Mouse (Mus musculus) MEL (cell line): ENCODE measurements around the gene Catsperz. TPM values are rescaled to one million over a fixed set of nuclear protein-coding genes. Genes with fewer than 3 reads are reported as not detected.
A peak's percentile ranks its signal among the peaks of the same experiment; 100 is the strongest.

Experiments
- DNase-seq: peaks from one replicate; pipeline ENCODE4 v3.0.0; 2011; ENCODE audit warnings: low read depth, low spot score
- H3K27ac ChIP-seq: 2 replicates; pipeline ENCODE4 v1.5.1; 2012; ENCODE audit warnings: low read depth, mild to moderate bottlenecking, control low read depth, low read length, moderate library complexity; ENCODE audit not compliant: control insufficient read depth
- H3K27me3 ChIP-seq, 2 experiments: fragments of 150-350 bp in 1 of 2; sonication (generic) in 1 of 2; 2 replicates each; pipeline ENCODE4 v1.6.1; 2012; ENCODE audit warnings: low read length in 2 of 2, mild to moderate bottlenecking in 2 of 2, improper control_type of control experiment in 1 of 2, moderate library complexity in 1 of 2; ENCODE audit not compliant: insufficient read depth in 2 of 2, control insufficient read depth in 1 of 2
- H3K36me3 ChIP-seq, 2 experiments: 2 replicates each; pipeline ENCODE4 v1.6.1; 2012 to 2014; ENCODE audit warnings: low read length in 2 of 2, improper control_type of control experiment in 1 of 2, inconsistent platforms in 1 of 2, mild to moderate bottlenecking in 1 of 2; ENCODE audit not compliant: insufficient read depth in 2 of 2, control insufficient read depth in 1 of 2
- H3K4me1 ChIP-seq, 2 experiments: fragments of 150-350 bp in 1 of 2; sonication (generic) in 1 of 2; 2 replicates each; pipeline ENCODE4 v1.6.1; 2012; ENCODE audit warnings: low read length in 2 of 2, improper control_type of control experiment in 1 of 2, mild to moderate bottlenecking in 1 of 2; ENCODE audit not compliant: insufficient read depth in 2 of 2, control insufficient read depth in 1 of 2
- H3K4me3 ChIP-seq, 2 experiments: fragments of 150-350 bp in 1 of 2; sonication (generic) in 1 of 2; 2 replicates each; pipeline ENCODE4 v1.5.1; 2012; ENCODE audit warnings: low read depth in 2 of 2, low read length in 2 of 2, mild to moderate bottlenecking in 2 of 2, moderate library complexity in 2 of 2, control low read depth in 1 of 2, improper control_type of control experiment in 1 of 2; ENCODE audit not compliant: control insufficient read depth in 1 of 2, insufficient read depth in 1 of 2
- H3K79me2 ChIP-seq: 2 replicates; pipeline ENCODE4 v1.6.1; 2012; ENCODE audit warnings: mild to moderate bottlenecking, low read length, moderate library complexity; ENCODE audit not compliant: control insufficient read depth, poor library complexity, insufficient read depth
- H3K9ac ChIP-seq: 2 replicates; pipeline ENCODE4 v1.6.1; 2012; ENCODE audit warnings: low read depth, mild to moderate bottlenecking, control low read depth, low read length, moderate library complexity; ENCODE audit not compliant: control insufficient read depth, poor library complexity, severe bottlenecking
- H3K9me3 ChIP-seq: fragments of 150-350 bp; sonication (generic); replicated peaks from 2 replicates; pipeline ENCODE4 v1.6.1; 2012; ENCODE audit warnings: mild to moderate bottlenecking, low read length, improper control_type of control experiment, moderate library complexity; ENCODE audit not compliant: insufficient read depth
- CHD2 ChIP-seq: IDR thresholded peaks from 2 replicates; pipeline ENCODE4 v1.6.1; 2011; ENCODE audit warnings: low read length, improper control_type of control experiment
- ELF1 ChIP-seq: IDR thresholded peaks from 2 replicates; pipeline ENCODE4 v1.6.1; 2014; ENCODE audit warnings: low read depth, mild to moderate bottlenecking, inconsistent platforms, low read length, improper control_type of control experiment, moderate library complexity
- ETS1 ChIP-seq: IDR thresholded peaks from 2 replicates; pipeline ENCODE4 v1.6.1; 2012; ENCODE audit warnings: low read depth, mild to moderate bottlenecking, inconsistent platforms, low read length, improper control_type of control experiment, moderate library complexity
- MAFK ChIP-seq: IDR thresholded peaks from 2 replicates; pipeline ENCODE4 v1.6.1; 2011; ENCODE audit warnings: low read depth, mild to moderate bottlenecking, low read length, improper control_type of control experiment, borderline replicate concordance
- MXI1 ChIP-seq: IDR thresholded peaks from 2 replicates; pipeline ENCODE4 v1.6.1; 2011; ENCODE audit warnings: mild to moderate bottlenecking, low read depth, low read length, improper control_type of control experiment
- MYC ChIP-seq: IDR thresholded peaks from 2 replicates; pipeline ENCODE4 v1.6.1; 2011; ENCODE audit warnings: low read depth, mild to moderate bottlenecking, low read length, improper control_type of control experiment, moderate library complexity
- NELFE ChIP-seq: IDR thresholded peaks from 2 replicates; pipeline ENCODE4 v1.6.1; 2011; ENCODE audit warnings: low read depth, low read length, improper control_type of control experiment
- POLR2A ChIP-seq, 2 experiments: IDR thresholded peaks; 2 replicates each; pipeline ENCODE4 v1.6.1; 2011 to 2012; ENCODE audit warnings: low read length in 2 of 2, mild to moderate bottlenecking in 2 of 2, control low read depth in 1 of 2, improper control_type of control experiment in 1 of 2, low read depth in 1 of 2, moderate library complexity in 1 of 2; ENCODE audit not compliant: control insufficient read depth in 1 of 2, insufficient read depth in 1 of 2, poor library complexity in 1 of 2
- RAD21 ChIP-seq: IDR thresholded peaks from 2 replicates; pipeline ENCODE4 v1.6.1; 2011; ENCODE audit warnings: mild to moderate bottlenecking, low read depth, low read length, improper control_type of control experiment
- RCOR1 ChIP-seq: IDR thresholded peaks from 2 replicates; pipeline ENCODE4 v1.6.1; 2012; ENCODE audit warnings: low read depth, mild to moderate bottlenecking, inconsistent platforms, low read length, improper control_type of control experiment
- TAL1 ChIP-seq: IDR thresholded peaks from 2 replicates; pipeline ENCODE4 v1.6.1; 2012; ENCODE audit warnings: mild to moderate bottlenecking, inconsistent platforms, low read length, moderate library complexity, mixed read lengths
- TBP ChIP-seq: IDR thresholded peaks from 2 replicates; pipeline ENCODE4 v1.8.0; 2011; ENCODE audit warnings: low read depth, low read length, improper control_type of control experiment
- TCF12 ChIP-seq: IDR thresholded peaks from 2 replicates; pipeline ENCODE4 v1.6.1; 2014; ENCODE audit warnings: low read depth, mild to moderate bottlenecking, inconsistent platforms, low read length, improper control_type of control experiment, moderate library complexity
- ZNF384 ChIP-seq: IDR thresholded peaks from 2 replicates; pipeline ENCODE4 v1.6.1; 2012; ENCODE audit warnings: low read depth, mild to moderate bottlenecking, inconsistent platforms, low read length, improper control_type of control experiment
- polyA plus RNA-seq, 2 experiments: library from polyadenylated mRNA; stranded (reverse) in 1 of 2; unstranded in 1 of 2; fragments of >175 nt in 1 of 2; fragments of >200 nt in 1 of 2; gene quantifications; 2 replicates each; pipeline versions ENCODE4 v1.2.1 to v1.2.4; 2012; ENCODE audit warnings: low replicate concordance in 2 of 2, low read depth in 1 of 2; ENCODE audit not compliant: insufficient read length in 2 of 2, insufficient read depth in 1 of 2, missing spikeins in 1 of 2
- total RNA-seq: library from RNA; depleted of rRNA; stranded (reverse); fragments of 300-350 nt; gene quantifications from 2 replicates; pipeline ENCODE4 v1.2.3, GENCODE M21; 2012

The Catsperz gene
- total and polyA plus RNA-seq, 3 experiments: 0.65 to 2.4 TPM; not detected in 1

GRCm38 (mm10) chr19:6893731-6894451, 31.3 kb downstream of the Catsperz start (continued):
- TF ChIP-seq TCF12 (peak; percentile 58; the same call in 1 of the 2 replicates), MAFK (no peak), RCOR1 (peak; percentile 80)

- Histone ChIP-seq H3K4me1 (peaks cover 3 to 20% of the 10 kb centered on the region in 2 experiments), H3K9ac (peak overlapping the region; percentile 40; the same call in 1 of the 2 replicates), H3K36me3 (peaks cover 0 to 15% of the 10 kb centered on the region in 2 experiments; a peak in 2 of 4 replicates), H3K79me2 (peaks cover 8% of the 10 kb centered on the region), H3K4me3 (no peak overlapping the region), H3K9me3 (no peaks in the 10 kb centered on the region), H3K27ac (no peak overlapping the region), H3K27me3 (no peaks in the 10 kb centered on the region)
- TF ChIP-seq CHD2: no peak
- no peak for TF ChIP-seq RAD21
- no peak for TF ChIP-seq TAL1
- no peak for TF ChIP-seq MXI1
- no peak for TF ChIP-seq MYC
- TF ChIP-seq NELFE: 0 out of 2 replicates have a peak, but pooled peaks have one; percentile 26
- no peak for TF ChIP-seq ELF1
- peak; percentile 45 for DNase-seq
Measured at GRCm38 (mm10) chr19:6892512-6892911, 32.7 kb downstream of the Catsperz start.

DNA sequence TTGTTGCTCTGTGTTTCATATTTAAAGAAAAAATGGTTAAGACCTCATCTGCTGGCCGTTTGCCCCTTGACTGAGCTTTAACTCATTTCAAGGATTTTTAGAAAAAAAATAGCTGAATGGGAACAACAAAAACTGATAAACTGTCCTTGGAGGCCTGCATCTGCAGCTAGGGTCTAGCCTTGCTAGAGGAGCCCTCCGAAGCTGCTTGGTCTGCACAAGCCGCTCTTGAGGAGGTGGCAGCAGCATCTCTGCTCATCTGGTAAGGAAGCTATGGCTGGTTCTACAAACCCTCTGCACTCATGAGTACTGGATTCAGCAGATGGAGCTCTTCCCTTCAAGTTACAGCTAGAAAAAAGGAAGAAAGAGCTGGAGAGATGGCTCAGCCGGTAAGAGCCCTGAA, 47.2 kb downstream of the Catsperz start:
- H3K36me3 ChIP-seq: no peaks in the 10 kb centered on the region
- no peaks in the 10 kb centered on the region for H3K27me3 ChIP-seq
- no peak overlapping the region for H3K27ac ChIP-seq
- TF ChIP-seq POLR2A (IDR thresholded peaks at IDR 0.05; ENCODE audit: control insufficient read depth in 1 of 2, insufficient read depth in 1 of 2, low read depth in 1 of 2, low read length in 2 of 2, poor library complexity in 1 of 2) (no peak), ETS1 (no peak), TBP (no peak), ZNF384 (no peak)
- no peak overlapping the region for H3K4me3 ChIP-seq
- H3K9ac ChIP-seq: no peak overlapping the region
- H3K9me3 ChIP-seq: no peaks in the 10 kb centered on the region
- H3K4me1 ChIP-seq: peaks cover 0 to 3% of the 10 kb centered on the region in 2 experiments; a peak in 1 of 4 replicates
- DNase-seq: no peak
- H3K79me2 ChIP-seq: no peaks in the 10 kb centered on the region
